Mouse (Mus musculus) heart, embryonic 16.5 days (tissue): ENCODE data around the gene Olfr283. TPM values are rescaled to one million over a fixed set of nuclear protein-coding genes. Genes with fewer than 3 reads are reported as not detected.

Experiments used
- ATAC-seq: fragments of 200-750 bp; cut with Nextera tagmentation; replicated peaks from 2 replicates; pipeline ENCODE4 v1.8.0; 2017; ENCODE audit warnings: moderate number of reproducible peaks; ENCODE audit not compliant: insufficient read depth, low FRiP score; ENCODE audit errors: extremely low read depth
- H3K27ac ChIP-seq: fragments of 300-500 bp; sonication (generic); 2 replicates; pipeline ENCODE4 v1.5.1; 2014; ENCODE audit warnings: mild to moderate bottlenecking, low read length, control low read depth, moderate library complexity
- H3K27me3 ChIP-seq: fragments of 300-500 bp; sonication (generic); 2 replicates; pipeline ENCODE4 v1.6.1; 2014; ENCODE audit warnings: low read length, mixed read lengths; ENCODE audit not compliant: control insufficient read depth, insufficient read depth
- H3K36me3 ChIP-seq: fragments of 300-500 bp; sonication (generic); 2 replicates; pipeline ENCODE4 v1.6.1; 2014; ENCODE audit not compliant: control insufficient read depth, insufficient read depth
- H3K4me1 ChIP-seq: fragments of 300-500 bp; sonication (generic); 2 replicates; pipeline ENCODE4 v1.6.1; 2014; ENCODE audit warnings: low read length, mixed read lengths; ENCODE audit not compliant: control insufficient read depth, insufficient read depth
- H3K4me2 ChIP-seq: fragments of 300-500 bp; sonication (generic); 2 replicates; pipeline ENCODE4 v1.6.1; 2014; ENCODE audit warnings: low read depth, mild to moderate bottlenecking, control low read depth, low read length
- H3K4me3 ChIP-seq: fragments of 300-500 bp; sonication (generic); 2 replicates; pipeline ENCODE4 v1.5.1; 2014; ENCODE audit warnings: mild to moderate bottlenecking, control low read depth, low read length
- H3K9ac ChIP-seq: fragments of 300-500 bp; sonication (generic); 2 replicates; pipeline ENCODE4 v1.6.1; 2014; ENCODE audit warnings: low read length, control low read depth
- H3K9me3 ChIP-seq: fragments of 300-500 bp; sonication (generic); replicated peaks from 2 replicates; pipeline ENCODE4 v1.6.1; 2016; ENCODE audit warnings: low read length; ENCODE audit not compliant: control insufficient read depth
- WGBS: fragments of 180-500 bp; shearing (Covaris S2); extraction: QIAGEN DNeasy Blood & Tissue Kit; methylation state at CpG from one replicate; pipeline ENCODE4 v1.1.7; 2014; 5-methylcytosine and 5-hydroxymethylcytosine counted together
- polyA plus RNA-seq: library from polyadenylated mRNA; unstranded; fragments of >200 nt; fragmentation: Nextera tagmentation; extraction: Ambion mirVana; gene quantifications from 2 replicates; pipeline ENCODE4 v1.2.1, GENCODE M21; 2015

Olfr283 gene
- polyA plus RNA-seq, 1 experiment from 2014 or later = not detected

DNA sequence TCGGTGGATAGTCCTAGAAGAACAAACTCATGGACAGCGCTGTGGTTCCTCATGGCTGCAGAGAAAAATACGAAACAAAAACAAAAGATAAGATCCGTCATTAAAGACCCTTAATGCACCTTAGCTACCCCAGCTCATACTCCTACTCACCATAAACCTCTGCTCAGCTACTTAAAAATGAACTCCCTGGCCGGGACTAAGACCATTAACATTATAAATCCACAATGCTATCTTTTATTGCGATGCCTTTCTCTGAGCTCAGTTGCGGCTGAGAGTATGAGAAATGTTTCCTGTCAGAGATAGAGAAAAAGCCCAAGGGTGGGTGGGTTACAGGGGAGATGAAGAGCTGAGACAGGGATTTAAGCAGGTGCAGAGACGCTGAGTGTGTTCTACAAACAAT lies 39.9 kb downstream of the Olfr283 start, which contains the start of gene Olfr284:
Olfr284 (minus strand) TSS at position 101 of the 400 bp plus-strand sequence.
- no peaks in the 10 kb centered on the region for H3K36me3 ChIP-seq
- no peaks in the 10 kb centered on the region for H3K9me3 ChIP-seq
- H3K27ac ChIP-seq = no peak within 1 kb of the TSS
- 72% methylated on average over 8 of the region's 8 CpGs for WGBS
- no peak within 1 kb of the TSS for H3K4me3 ChIP-seq
- no peak for ATAC-seq
- H3K4me2 ChIP-seq = no peak within 1 kb of the TSS
- no peak within 1 kb of the TSS for H3K9ac ChIP-seq
- no peaks in the 10 kb centered on the region for H3K27me3 ChIP-seq
- no peaks in the 10 kb centered on the region for H3K4me1 ChIP-seq

Other genes with a start within 250 kb of the Olfr283 start
- gene Asb8, start 215.3 kb downstream of the Olfr283 start, polyA plus RNA-seq = 91.2 and 91.7 TPM in 2 replicates
- 1.2 and 1.7 TPM in 2 replicates for gene Ccdc184, start 213.8 kb downstream of the Olfr283 start, polyA plus RNA-seq
- not detected in 2 replicates for gene Olfr288, start 185.4 kb downstream of the Olfr283 start, polyA plus RNA-seq
- not detected in 2 replicates for gene Gm44579, start 160.0 kb downstream of the Olfr283 start, polyA plus RNA-seq
- not detected in 2 replicates for gene Olfr287, start 159.9 kb downstream of the Olfr283 start, polyA plus RNA-seq
- gene Olfr286, start 146.5 kb downstream of the Olfr283 start, polyA plus RNA-seq = not detected in 2 replicates
- gene H1fnt, start 123.7 kb downstream of the Olfr283 start, polyA plus RNA-seq = not detected in 2 replicates
- 1.6 and 2.0 TPM in 2 replicates for gene Zfp641, start 84.8 kb downstream of the Olfr283 start, polyA plus RNA-seq
- not detected in 2 replicates for gene Olfr285, start 63.6 kb downstream of the Olfr283 start, polyA plus RNA-seq
- gene Olfr284, start 40.0 kb downstream of the Olfr283 start, polyA plus RNA-seq = not detected in 2 replicates
- not detected in 2 replicates for gene Olfr282, start 50.3 kb upstream of the Olfr283 start, polyA plus RNA-seq
- gene Olfr281, start 71.6 kb upstream of the Olfr283 start, polyA plus RNA-seq = not detected in 2 replicates
- not detected in 2 replicates for gene OR5BS1P, start 89.0 kb upstream of the Olfr283 start, polyA plus RNA-seq
- gene Lalba, start 101.8 kb upstream of the Olfr283 start, polyA plus RNA-seq = not detected in 2 replicates
- not detected in 2 replicates for gene Olfr279, start 111.5 kb upstream of the Olfr283 start, polyA plus RNA-seq
- 77.7 and 79.2 TPM in 2 replicates for gene Kansl2, start 153.3 kb upstream of the Olfr283 start, polyA plus RNA-seq
- gene Ccnt1, start 190.0 kb upstream of the Olfr283 start, polyA plus RNA-seq = 36.4 and 41.2 TPM in 2 replicates
- gene 4930415O20Rik, start 190.1 kb upstream of the Olfr283 start, polyA plus RNA-seq = 0.64 TPM in 1 of 2 replicates, not detected in the other
- 39.0 and 47.1 TPM in 2 replicates for gene Adcy6, start 229.1 kb upstream of the Olfr283 start, polyA plus RNA-seq
- gene Cacnb3, start 249.9 kb upstream of the Olfr283 start, polyA plus RNA-seq = 8.2 and 10.5 TPM in 2 replicates